In genomic region chr15:97003186-97003585, GRCm38 (mm10) we compare ENCODE assay signal across 9 mouse cellular contexts. TPM values are rescaled to one million over a fixed set of nuclear protein-coding genes. Genes with fewer than 3 reads are reported as not detected.
DNase-seq lines count a peak whose midpoint lies in the region; ATAC-seq and TF ChIP-seq lines count a peak whose summit lies in the region.
"Had no signal": no experiment of that assay in that cellular context is flagged by ENCODE, and none has a peak within 500 bp of the region (broad histone marks: within the 10 kb centered on the region; RNA-seq: fewer than 3 reads in every experiment).

No protein-coding gene starts in this region.

- H3K4me1 ChIP-seq in lung, embryonic 14.5 days (ENCODE audit: insufficient read depth): peaks cover 43% of the 10 kb centered on the region
- peaks cover 54% of the 10 kb centered on the region for H3K4me1 ChIP-seq in heart, embryonic 15.5 days (replicated peaks)
- H3K4me1 ChIP-seq in kidney, embryonic 15.5 days: peaks cover 38% of the 10 kb centered on the region
- peaks cover 3% of the 10 kb centered on the region; the same call in 1 of the 2 replicates for H3K4me1 ChIP-seq in neural tube, embryonic 13.5 days (replicated peaks)

- no peaks in the 10 kb centered on the region for H3K9me3 ChIP-seq in lung, embryonic 14.5 days (ENCODE audit: low read depth, low read length)
- H3K9me3 ChIP-seq in heart, embryonic 15.5 days (replicated peaks): no peaks in the 10 kb centered on the region
- no peaks in the 10 kb centered on the region for H3K9me3 ChIP-seq in kidney, embryonic 15.5 days (replicated peaks)
- no peaks in the 10 kb centered on the region for H3K9me3 ChIP-seq in neural tube, embryonic 13.5 days

- peak overlapping the region; percentile 86 for H3K27ac ChIP-seq in lung, embryonic 14.5 days (ENCODE audit: low read depth)
- H3K27ac ChIP-seq in heart, embryonic 15.5 days: peak overlapping the region; percentile 89
- peak overlapping the region; percentile 58; the same call in 1 of the 2 replicates for H3K27ac ChIP-seq in kidney, embryonic 15.5 days
- H3K27ac ChIP-seq in neural tube, embryonic 13.5 days (replicated peaks): no peak overlapping the region

- peak overlapping the region; percentile 5; the same call in 1 of the 2 replicates for H3K4me2 ChIP-seq in lung, embryonic 14.5 days
- H3K4me2 ChIP-seq in heart, embryonic 15.5 days: no peak overlapping the region
- peak overlapping the region; percentile 39 for H3K4me2 ChIP-seq in kidney, embryonic 15.5 days
- H3K4me2 ChIP-seq in neural tube, embryonic 13.5 days: peak overlapping the region; percentile 39

- TF ChIP-seq CTCF in lung, embryonic 14.5 days (IDR thresholded peaks at IDR 0.05; ENCODE audit: low read depth): no peak

- no peaks in the 10 kb centered on the region for H3K27me3 ChIP-seq in lung, embryonic 14.5 days (ENCODE audit: insufficient read depth, low read length)
- H3K27me3 ChIP-seq in heart, embryonic 15.5 days: no peaks in the 10 kb centered on the region
- H3K27me3 ChIP-seq in kidney, embryonic 15.5 days: no peaks in the 10 kb centered on the region
- H3K27me3 ChIP-seq in neural tube, embryonic 13.5 days: no peaks in the 10 kb centered on the region

- no peak overlapping the region for H3K4me3 ChIP-seq in lung, embryonic 14.5 days (ENCODE audit: low read depth, low read length)
- H3K4me3 ChIP-seq in heart, embryonic 15.5 days: no peak overlapping the region
- peak overlapping the region; percentile 19 for H3K4me3 ChIP-seq in kidney, embryonic 15.5 days (replicated peaks)
- H3K4me3 ChIP-seq in neural tube, embryonic 13.5 days: peak overlapping the region; percentile 24

- WGBS in lung, embryonic 14.5 days: 72% methylated on average over 6 of the region's 6 CpGs
- 73% methylated on average over 6 of the region's 6 CpGs for WGBS in heart, embryonic 15.5 days
- 58% methylated on average over 6 of the region's 6 CpGs for WGBS in kidney, embryonic 15.5 days
- WGBS in neural tube, embryonic 13.5 days: 80% methylated on average over 6 of the region's 6 CpGs

- no peak for DNase-seq in lung, embryonic 14.5 days
- no peak for DNase-seq in lung, postnatal 36 days
- no peak for DNase-seq in left cerebral cortex, adult 11 months (ENCODE audit: low spot score)
- no peak for DNase-seq in spleen, postnatal 36 days (ENCODE audit: low spot score in 2 of 2)
- no peak for DNase-seq in thymus, postnatal 10 days (ENCODE audit: low spot score in 2 of 2)
- DNase-seq: right cerebral cortex, postnatal 14 days had no signal

- H3K36me3 ChIP-seq in lung, embryonic 14.5 days (ENCODE audit: insufficient read depth): peaks cover 13% of the 10 kb centered on the region
- peaks cover 7% of the 10 kb centered on the region; the same call in 1 of the 2 replicates for H3K36me3 ChIP-seq in heart, embryonic 15.5 days
- peaks cover 25% of the 10 kb centered on the region for H3K36me3 ChIP-seq in kidney, embryonic 15.5 days
- H3K36me3 ChIP-seq in neural tube, embryonic 13.5 days: no peaks in the 10 kb centered on the region

- no peak for ATAC-seq in lung, embryonic 14.5 days (ENCODE audit: insufficient read depth)
- ATAC-seq in heart, embryonic 15.5 days (replicated peaks; ENCODE audit: insufficient number of reproducible peaks, insufficient read depth, low FRiP score, low read depth): no peak
- no peak for ATAC-seq in kidney, embryonic 15.5 days (replicated peaks; ENCODE audit: low FRiP score)
- ATAC-seq in neural tube, embryonic 13.5 days (ENCODE audit: low read depth): no peak

- no peak overlapping the region for H3K9ac ChIP-seq in lung, embryonic 14.5 days
- H3K9ac ChIP-seq in heart, embryonic 15.5 days: no peak overlapping the region
- no peak overlapping the region for H3K9ac ChIP-seq in kidney, embryonic 15.5 days
- H3K9ac ChIP-seq in neural tube, embryonic 13.5 days: peak overlapping the region; percentile 1; the same call in 1 of the 2 replicates

RNA-seq across cellular contexts. Expression of gene Slc38a4, which starts 52.6 kb away (rescaled TPM):
- polyA plus RNA-seq in lung, embryonic 14.5 days (2014; fragmentation: Nextera tagmentation; extraction: Ambion mirVana): 92.3 and 93.8 TPM in 2 replicates
- 94.8 and 103 TPM in 2 replicates for polyA plus RNA-seq in heart, embryonic 15.5 days (2015; fragmentation: Nextera tagmentation; extraction: Ambion mirVana)
- polyA plus RNA-seq in kidney, embryonic 15.5 days (2015; fragmentation: Nextera tagmentation; extraction: Ambion mirVana): 72.7 and 76.0 TPM in 2 replicates
- 8.5 and 14.1 TPM in 2 replicates for polyA plus RNA-seq in neural tube, embryonic 13.5 days (2015; fragmentation: Nextera tagmentation; extraction: Ambion mirVana)

Comparison
In these comparisons a context has a peak if more than half of its experiments do, and no peak if none do; other contexts are left out.
1. H3K4me3 ChIP-seq: peak in kidney, embryonic 15.5 days (single experiment) and neural tube, embryonic 13.5 days (single experiment); none in lung, embryonic 14.5 days (single experiment) and heart, embryonic 15.5 days (single experiment).